Mouse (Mus musculus): ENCODE measurements around the gene Nkap. TPM values are rescaled to one million over a fixed set of nuclear protein-coding genes. Genes with fewer than 3 reads are reported as not detected.
"Not testable (repeated sequence)": the region's sequence is repeated elsewhere in the genome, so short reads cannot be mapped to it uniquely, and the experiment has no call there.

Nkap gene
- polyA plus RNA-seq, 1 experiment from 2014 or later, result 22.6 TPM

GRCm38 (mm10) chrX:37109526-37110192 is 16.9 kb upstream of the Nkap start:
- Histone ChIP-seq H3K9me3 (no peaks in the 10 kb centered on the region), H3K9ac (peak overlapping the region; percentile 49), H3K27me3 (no peaks in the 10 kb centered on the region), H3K27ac (replicated peaks) (peak overlapping the region; percentile 85), H3K36me3 (0 out of 2 replicates have a peak, but pooled peaks cover 3% of the 10 kb centered on the region), H3K4me1 (replicated peaks) (no peaks in the 10 kb centered on the region), H3K4me3 (peak overlapping the region; percentile 52), H3K4me2 (peak overlapping the region; percentile 58)
- peak; percentile 89 for ATAC-seq (ENCODE audit: low FRiP score, low read depth)
- WGBS, result 23% methylated on average over 27 of the region's 27 CpGs

GRCm38 (mm10) chrX:37110193-37110880 is 16.3 kb upstream of the Nkap start, which contains the start of gene Upf3b:
Upf3b (minus strand) TSS chrX:37110322.
- Histone ChIP-seq H3K27ac (replicated peaks) (peak within 1 kb of the TSS; percentile 85), H3K4me2 (peak within 1 kb of the TSS; percentile 58), H3K9me3 (no peaks in the 10 kb centered on the region), H3K4me1 (replicated peaks) (no peaks in the 10 kb centered on the region), H3K27me3 (no peaks in the 10 kb centered on the region), H3K4me3 (peak within 1 kb of the TSS; percentile 52), H3K36me3 (0 out of 2 replicates have a peak, but pooled peaks cover 3% of the 10 kb centered on the region), H3K9ac (peak within 1 kb of the TSS; percentile 49)
- peak; percentile 98 for ATAC-seq (ENCODE audit: low FRiP score, low read depth)
- 18% methylated on average over 30 of the region's 30 CpGs for WGBS

- H3K4me2 ChIP-seq, result peak overlapping the region; percentile 58
- WGBS, result 79% methylated on average over 4 of the region's 4 CpGs
Observed at GRCm38 (mm10) chrX:37110881-37111193, 15.8 kb upstream of the Nkap start.

GRCm38 (mm10) chrX:37117085-37117484 is 9.5 kb upstream of the Nkap start:
- H3K27me3 ChIP-seq, result no peaks in the 10 kb centered on the region
- no peak overlapping the region for H3K4me2 ChIP-seq
- WGBS, result no CpG with 5 or more reads among the region's 5 CpGs
- H3K36me3 ChIP-seq, result no peaks in the 10 kb centered on the region
- no peaks in the 10 kb centered on the region for H3K4me1 ChIP-seq (replicated peaks)
- no peak for ATAC-seq (ENCODE audit: low FRiP score, low read depth)
- H3K4me3 ChIP-seq, result no peak overlapping the region
- H3K27ac ChIP-seq (replicated peaks), result no peak overlapping the region
- no peak overlapping the region for H3K9ac ChIP-seq
- H3K9me3 ChIP-seq, result no peaks in the 10 kb centered on the region

More at GRCm38 (mm10) chrX:37110881-37111193, 15.8 kb upstream of the Nkap start:
- no peak overlapping the region for H3K27ac ChIP-seq (replicated peaks)
- no peaks in the 10 kb centered on the region for H3K9me3 ChIP-seq
- H3K9ac ChIP-seq, result no peak overlapping the region
- no peaks in the 10 kb centered on the region for H3K27me3 ChIP-seq
- H3K4me3 ChIP-seq, result peak overlapping the region; percentile 52; the same call in 1 of the 2 replicates
- H3K4me1 ChIP-seq (replicated peaks), result no peaks in the 10 kb centered on the region
- no peak for ATAC-seq (ENCODE audit: low FRiP score, low read depth)
- 0 out of 2 replicates have a peak, but pooled peaks cover 3% of the 10 kb centered on the region for H3K36me3 ChIP-seq

- H3K4me2 ChIP-seq, result no peak overlapping the region
- no peak overlapping the region for H3K9ac ChIP-seq
- H3K36me3 ChIP-seq, result no peaks in the 10 kb centered on the region
- H3K9me3 ChIP-seq, result no peaks in the 10 kb centered on the region
- WGBS, result 73% methylated on average over 3 of the region's 3 CpGs
- ATAC-seq (ENCODE audit: low FRiP score, low read depth), result no peak
- H3K27me3 ChIP-seq, result no peaks in the 10 kb centered on the region
- H3K4me3 ChIP-seq, result no peak overlapping the region
- H3K4me1 ChIP-seq (replicated peaks), result no peaks in the 10 kb centered on the region
- H3K27ac ChIP-seq (replicated peaks), result no peak overlapping the region
Observed at GRCm38 (mm10) chrX:37119585-37119984, 7.0 kb upstream of the Nkap start.

GRCm38 (mm10) chrX:37120212-37120611 is 6.4 kb upstream of the Nkap start:
- 72% methylated on average over 5 of the region's 5 CpGs for WGBS
- H3K4me2 ChIP-seq, result no peak overlapping the region
- H3K9me3 ChIP-seq, result no peaks in the 10 kb centered on the region
- H3K27ac ChIP-seq (replicated peaks), result no peak overlapping the region
- H3K9ac ChIP-seq, result no peak overlapping the region
- no peak overlapping the region for H3K4me3 ChIP-seq
- ATAC-seq (ENCODE audit: low FRiP score, low read depth), result no peak
- no peaks in the 10 kb centered on the region for H3K27me3 ChIP-seq
- no peaks in the 10 kb centered on the region for H3K36me3 ChIP-seq
- no peaks in the 10 kb centered on the region for H3K4me1 ChIP-seq (replicated peaks)

- Histone ChIP-seq H3K4me3 (no peak overlapping the region), H3K4me1 (replicated peaks) (peaks cover 11% of the 10 kb centered on the region), H3K27me3 (no peaks in the 10 kb centered on the region), H3K9me3 (no peaks in the 10 kb centered on the region), H3K9ac (no peak overlapping the region), H3K36me3 (no peaks in the 10 kb centered on the region), H3K4me2 (no peak overlapping the region), H3K27ac (replicated peaks) (no peak overlapping the region)
- ATAC-seq (ENCODE audit: low FRiP score, low read depth), result no peak
- whole genome bisulfite sequencing, result 98% methylated on average over 7 of the region's 7 CpGs
Observed at GRCm38 (mm10) chrX:37125511-37125910, 1.1 kb upstream of the Nkap start.

- H3K27me3 ChIP-seq, result no peaks in the 10 kb centered on the region
- no peaks in the 10 kb centered on the region for H3K9me3 ChIP-seq
- peaks cover 6% of the 10 kb centered on the region; the same call in 1 of the 2 replicates for H3K36me3 ChIP-seq
- H3K4me1 ChIP-seq (replicated peaks), result no peaks in the 10 kb centered on the region
- no peak overlapping the region for H3K4me2 ChIP-seq
- ATAC-seq (ENCODE audit: low FRiP score, low read depth), result no peak
- WGBS, result 85% methylated on average over 3 of the region's 3 CpGs
- H3K27ac ChIP-seq (replicated peaks), result no peak overlapping the region
- no peak overlapping the region for H3K4me3 ChIP-seq
- no peak overlapping the region for H3K9ac ChIP-seq
Observed at GRCm38 (mm10) chrX:37141732-37142131, 15.1 kb downstream of the Nkap start.

GRCm38 (mm10) chrX:37144498-37144897 is 17.9 kb downstream of the Nkap start:
- WGBS, result 70% methylated on average over 2 of the region's 4 CpGs

GRCm38 (mm10) chrX:37144954-37145353 is 18.4 kb downstream of the Nkap start:
- Histone ChIP-seq H3K4me1 (replicated peaks) (no peaks in the 10 kb centered on the region), H3K9ac (no peak overlapping the region), H3K4me3 (no peak overlapping the region), H3K27ac (replicated peaks) (no peak overlapping the region), H3K9me3 (no peaks in the 10 kb centered on the region), H3K27me3 (no peaks in the 10 kb centered on the region), H3K36me3 (peaks cover 12% of the 10 kb centered on the region), H3K4me2 (no peak overlapping the region)
- 96% methylated on average over 2 of the region's 2 CpGs for WGBS
- ATAC-seq (ENCODE audit: low FRiP score, low read depth), result no peak

More at GRCm38 (mm10) chrX:37144498-37144897, 17.9 kb downstream of the Nkap start:
- H3K27me3 ChIP-seq; H3K4me3 ChIP-seq; H3K9ac ChIP-seq; H3K27ac ChIP-seq (replicated peaks); ATAC-seq (ENCODE audit: low FRiP score, low read depth); H3K4me1 ChIP-seq (replicated peaks); H3K4me2 ChIP-seq; H3K9me3 ChIP-seq: not testable (repeated sequence)
- peaks cover 12% of the 10 kb centered on the region for H3K36me3 ChIP-seq

GRCm38 (mm10) chrX:37157839-37158238 is 31.2 kb downstream of the Nkap start:
- H3K36me3 ChIP-seq, result no peaks in the 10 kb centered on the region
- no peaks in the 10 kb centered on the region for H3K9me3 ChIP-seq
- WGBS, result 59% methylated on average over 4 of the region's 4 CpGs
- H3K27me3 ChIP-seq, result no peaks in the 10 kb centered on the region
- H3K4me3 ChIP-seq, result no peak overlapping the region
- H3K4me1 ChIP-seq (replicated peaks), result no peaks in the 10 kb centered on the region
- H3K27ac ChIP-seq (replicated peaks), result no peak overlapping the region
- ATAC-seq (ENCODE audit: low FRiP score, low read depth), result no peak
- H3K4me2 ChIP-seq, result no peak overlapping the region
- H3K9ac ChIP-seq, result no peak overlapping the region

GRCm38 (mm10) chrX:37161169-37161568 is 34.6 kb downstream of the Nkap start:
- no peak overlapping the region for H3K9ac ChIP-seq
- no peak overlapping the region for H3K4me2 ChIP-seq
- H3K4me3 ChIP-seq, result no peak overlapping the region
- H3K36me3 ChIP-seq, result no peaks in the 10 kb centered on the region
- 65% methylated on average over 10 of the region's 10 CpGs for whole genome bisulfite sequencing
- H3K27ac ChIP-seq (replicated peaks), result no peak overlapping the region
- H3K9me3 ChIP-seq, result no peaks in the 10 kb centered on the region
- no peaks in the 10 kb centered on the region for H3K27me3 ChIP-seq
- ATAC-seq (ENCODE audit: low FRiP score, low read depth), result no peak
- no peaks in the 10 kb centered on the region for H3K4me1 ChIP-seq (replicated peaks)

All from hindbrain, embryonic 15.5 days (tissue).